Mouse (Mus musculus) megakaryocyte, embryonic 14.5 days (primary cell): Measurements from ENCODE around the gene Fam102b.

Experiments used
- FLI1 ChIP-seq: IDR thresholded peaks from 2 replicates; pipeline ENCODE4 v1.6.1; 2012; ENCODE audit warnings: low read length, inconsistent platforms, mixed read lengths
- GATA1 ChIP-seq: IDR thresholded peaks from 3 replicates; pipeline ENCODE4 v1.6.1; 2012; ENCODE audit warnings: mixed read lengths, low read length, inconsistent platforms, borderline replicate concordance

DNA sequence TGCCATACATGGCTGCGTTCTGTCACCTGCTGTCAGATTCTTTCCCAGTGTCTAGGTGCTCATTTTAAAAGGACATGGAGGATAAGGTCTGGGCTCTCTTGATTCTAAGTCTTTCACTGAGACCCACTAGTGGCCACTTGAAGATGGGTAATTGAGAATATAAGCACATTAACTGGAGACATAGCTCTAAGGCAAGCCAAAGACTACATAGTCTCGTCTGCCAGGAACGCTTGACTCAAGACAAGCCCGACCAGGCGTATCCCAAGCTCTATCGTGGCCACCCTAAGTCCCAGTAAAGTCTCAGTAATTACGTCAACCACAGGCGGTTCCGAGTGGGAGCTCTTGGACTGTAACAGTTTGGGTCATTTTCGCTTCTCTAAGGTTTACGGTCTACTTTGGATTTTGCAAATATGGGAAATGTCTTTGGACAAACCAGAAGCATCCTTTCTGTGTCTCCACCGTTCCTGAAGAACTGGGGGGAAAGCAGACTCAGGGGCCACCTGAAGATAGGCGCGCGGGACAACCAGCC lies 881 bp downstream of the Fam102b start:
- TF ChIP-seq GATA1: no peak
- no peak for TF ChIP-seq FLI1
